Mouse (Mus musculus): ENCODE measurements around the gene Fbxo9. TPM values are rescaled to one million over a fixed set of nuclear protein-coding genes. Genes with fewer than 3 reads are reported as not detected.

Fbxo9 gene
- polyA plus RNA-seq, 1 experiment: 44.7 TPM

- TF ChIP-seq GATA1 (IDR thresholded peaks at IDR 0.05; ENCODE audit: low read length): no peak
Measured at GRCm38 (mm10) chr9:78051677-78052076, 57.2 kb downstream of the Fbxo9 start, which contains the start of gene Gcm1. TSS of gene Gcm1 (plus strand) at chr9:78051924.

- TF ChIP-seq GATA1 (IDR thresholded peaks at IDR 0.05; ENCODE audit: low read length): no peak
Measured at GRCm38 (mm10) chr9:78050452-78050970, 58.4 kb downstream of the Fbxo9 start.

DNA sequence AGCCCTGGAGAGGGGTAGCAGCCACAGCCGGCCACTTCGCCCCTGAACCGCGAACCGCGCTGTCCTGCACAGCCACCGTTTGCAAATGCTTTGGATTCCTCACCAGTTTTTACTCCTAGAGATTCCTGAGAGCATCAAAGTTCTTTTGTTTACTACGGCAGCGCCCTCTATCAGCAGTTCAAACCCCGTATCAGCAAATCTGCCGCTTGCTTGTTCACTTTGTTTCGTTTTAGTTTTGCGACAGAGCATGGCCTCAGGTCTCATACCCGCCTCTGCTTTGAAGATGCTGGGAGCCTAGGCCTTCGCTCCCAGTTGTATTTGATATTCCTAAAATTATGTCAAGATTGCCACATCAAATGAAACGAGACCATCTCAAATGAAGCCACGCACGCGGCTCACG lies 62.1 kb downstream of the Fbxo9 start:
- TF ChIP-seq GATA1 (IDR thresholded peaks at IDR 0.05; ENCODE audit: low read length): no peak

GRCm38 (mm10) chr9:78045171-78045570 lies 63.7 kb downstream of the Fbxo9 start:
- TF ChIP-seq GATA1 (IDR thresholded peaks at IDR 0.05; ENCODE audit: low read length): no peak

- no peak for TF ChIP-seq GATA1 (IDR thresholded peaks at IDR 0.05; ENCODE audit: low read length)
Measured at GRCm38 (mm10) chr9:78038755-78039489, 69.9 kb downstream of the Fbxo9 start.

DNA sequence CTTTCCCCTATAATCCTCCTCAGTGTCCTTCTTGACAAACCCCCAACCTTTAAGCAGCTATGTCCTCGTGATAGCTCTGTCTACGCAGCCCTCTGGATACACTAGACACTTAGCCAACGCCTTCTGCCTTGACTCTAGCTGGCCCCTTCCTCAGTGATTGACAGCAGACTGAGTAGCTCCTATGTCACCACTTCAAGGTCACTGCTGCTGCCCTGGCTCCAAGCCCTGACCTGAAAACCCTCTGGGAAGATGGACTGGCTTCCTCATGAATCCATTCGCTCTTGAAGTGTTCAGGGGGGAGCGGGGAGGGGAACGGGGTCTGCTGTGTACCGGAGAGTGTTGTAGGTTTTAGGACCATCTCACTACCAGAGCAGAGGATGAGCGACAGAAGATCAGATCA lies 73.0 kb downstream of the Fbxo9 start:
- no peak for TF ChIP-seq GATA1 (IDR thresholded peaks at IDR 0.05; ENCODE audit: low read length)

DNA sequence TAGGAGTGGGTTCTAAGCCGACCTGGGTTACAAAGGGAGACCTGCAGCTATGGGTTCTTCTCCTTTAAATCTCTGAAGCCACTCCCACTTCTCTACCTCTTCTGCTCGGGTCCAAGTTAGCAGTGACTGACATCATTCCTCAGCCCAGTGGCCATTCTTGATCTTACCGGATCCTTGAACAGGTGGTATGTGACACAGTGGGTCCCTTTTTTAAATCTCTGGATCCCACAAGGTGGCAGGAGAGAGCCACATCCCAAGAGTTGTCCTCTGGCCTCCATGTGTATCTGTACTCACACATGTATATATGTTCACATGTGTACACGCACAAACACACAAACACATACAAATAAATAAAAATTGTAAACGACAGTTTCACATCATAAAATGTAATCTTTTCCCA lies 73.6 kb downstream of the Fbxo9 start:
- TF ChIP-seq GATA1 (IDR thresholded peaks at IDR 0.05; ENCODE audit: low read length): no peak

GRCm38 (mm10) chr9:78032930-78033329 lies 75.9 kb downstream of the Fbxo9 start:
- no peak for TF ChIP-seq GATA1 (IDR thresholded peaks at IDR 0.05; ENCODE audit: low read length)

Other genes starting within 250 kb of the Fbxo9 start
- gene Elovl5, start 191.7 kb downstream of the Fbxo9 start, polyA plus RNA-seq (2012): 6.4 and 11.2 TPM in 2 replicates
- gene Gcm1, start 57.1 kb downstream of the Fbxo9 start, polyA plus RNA-seq (2012): not detected in 2 replicates
- 13.0 TPM in 2 replicates for gene Ick, start 127 bp upstream of the Fbxo9 start, polyA plus RNA-seq (2012)
- gene Gsta4, start 73.7 kb upstream of the Fbxo9 start, polyA plus RNA-seq (2012): 0.50 and 0.72 TPM in 2 replicates
- not detected in 2 replicates for gene Gsta1, start 121.6 kb upstream of the Fbxo9 start, polyA plus RNA-seq (2012)
- not detected in 2 replicates for gene Gm3776, start 148.1 kb upstream of the Fbxo9 start, polyA plus RNA-seq (2012)
- gene Gm10639, start 180.9 kb upstream of the Fbxo9 start, polyA plus RNA-seq (2012): not detected in 2 replicates
- gene Omt2a, start 205.7 kb upstream of the Fbxo9 start, polyA plus RNA-seq (2012): not detected in 2 replicates
- not detected in 2 replicates for gene Omt2b, start 218.5 kb upstream of the Fbxo9 start, polyA plus RNA-seq (2012)
- not detected in 2 replicates for gene Gsta2, start 246.7 kb upstream of the Fbxo9 start, polyA plus RNA-seq (2012)

All from G1E-ER4 (cell line).